Mouse (Mus musculus) thymus, postnatal 0 days (tissue): ENCODE data around the gene Npas3. TPM values are rescaled to one million over a fixed set of nuclear protein-coding genes. Genes with fewer than 3 reads are reported as not detected.
"Not testable (repeated sequence)": the region's sequence is repeated elsewhere in the genome, so short reads cannot be mapped to it uniquely, and the experiment has no call there.

Source experiments
- DNase-seq: peaks from one replicate; pipeline ENCODE4 v3.0.0-alpha.2; 2015; ENCODE audit warnings: low spot score
- polyA plus RNA-seq: library from polyadenylated mRNA; unstranded; fragments of >200 nt; fragmentation: Nextera tagmentation; extraction: Ambion mirVana; gene quantifications from 2 replicates; pipeline ENCODE4 v1.2.1, GENCODE M21; 2015

Gene Npas3
- polyA plus RNA-seq = 0.07 and 0.12 TPM in 2 replicates

- DNase-seq = no peak
These were observed at the start of gene Npas3 for GRCm38 (mm10) chr12:53248101-53248727. Gene Npas3 (plus strand): TSS chr12:53248677.

GRCm38 (mm10) chr12:53217141-53217540, 31.3 kb upstream of the Npas3 start:
- no peak for DNase-seq

- DNase-seq = no peak
These were observed 25.7 kb upstream of the Npas3 start for GRCm38 (mm10) chr12:53222742-53223141.

GRCm38 (mm10) chr12:53227356-53227755, 21.1 kb upstream of the Npas3 start:
- DNase-seq = no peak

- no peak for DNase-seq
These were observed 19.1 kb upstream of the Npas3 start for GRCm38 (mm10) chr12:53229419-53229818.

- DNase-seq = no peak
These were observed 2.3 kb upstream of the Npas3 start for GRCm38 (mm10) chr12:53246181-53246580.

- DNase-seq = no peak
These were observed 1.6 kb upstream of the Npas3 start for GRCm38 (mm10) chr12:53246581-53247490.

- no peak for DNase-seq
These were observed 914 bp upstream of the Npas3 start for GRCm38 (mm10) chr12:53247491-53248035.

GRCm38 (mm10) chr12:53248796-53249195, 319 bp downstream of the Npas3 start:
- DNase-seq = no peak

- DNase-seq = no peak
These were observed 3.3 kb downstream of the Npas3 start for GRCm38 (mm10) chr12:53251701-53252181.

- DNase-seq = no peak
These were observed 3.7 kb downstream of the Npas3 start for GRCm38 (mm10) chr12:53252213-53252571.

GRCm38 (mm10) chr12:53252572-53253422, 4.3 kb downstream of the Npas3 start:
- no peak for DNase-seq

- no peak for DNase-seq
These were observed 5.1 kb downstream of the Npas3 start for GRCm38 (mm10) chr12:53253461-53254159.

- DNase-seq = no peak
These were observed 5.6 kb downstream of the Npas3 start for GRCm38 (mm10) chr12:53254160-53254480.

GRCm38 (mm10) chr12:53274502-53274901, 26.0 kb downstream of the Npas3 start:
- DNase-seq = not testable (repeated sequence)

- DNase-seq = no peak
These were observed 28.9 kb downstream of the Npas3 start for GRCm38 (mm10) chr12:53277393-53277792.

GRCm38 (mm10) chr12:53290341-53290740, 41.9 kb downstream of the Npas3 start:
- DNase-seq = no peak

GRCm38 (mm10) chr12:53290846-53291245, 42.4 kb downstream of the Npas3 start:
- no peak for DNase-seq

GRCm38 (mm10) chr12:53292010-53292409, 43.5 kb downstream of the Npas3 start:
- no peak for DNase-seq

GRCm38 (mm10) chr12:53292508-53293300, 44.2 kb downstream of the Npas3 start:
- DNase-seq = no peak
